Mouse (Mus musculus): Measurements from ENCODE around the gene Mtr. TPM values are rescaled to one million over a fixed set of nuclear protein-coding genes. Genes with fewer than 3 reads are reported as not detected.

Gene Mtr
- polyA plus RNA-seq, 2 experiments, result 4.0 to 9.6 TPM

- Histone ChIP-seq H3K27me3 (ENCODE audit: control insufficient read depth, insufficient read depth, low read length) (no peaks in the 10 kb centered on the region), H3K27ac (no peak overlapping the region), H3K4me3 (ENCODE audit: insufficient read depth in 1 of 2, low read depth in 2 of 2, low read length in 2 of 2) (no peak overlapping the region), H3K9ac (replicated peaks) (no peak overlapping the region), H3K36me3 (replicated peaks; ENCODE audit: control insufficient read depth, insufficient read depth, low read depth) (no peaks in the 10 kb centered on the region), H3K4me1 (replicated peaks; ENCODE audit: control insufficient read depth in 2 of 2, insufficient read depth in 2 of 2, low read length in 1 of 2) (peaks cover 0 to 8% of the 10 kb centered on the region in 2 experiments; a peak in 2 of 4 replicates), H3K9me3 (ENCODE audit: control insufficient read depth, low read length) (no peaks in the 10 kb centered on the region; the same call in 1 of the 2 replicates), H3K4me2 (ENCODE audit: low read depth) (no peak overlapping the region)
- TF ChIP-seq CTCF (IDR thresholded peaks at IDR 0.05; ENCODE audit: low read depth) (no peak), EP300 (IDR thresholded peaks at IDR 0.05; ENCODE audit: low read depth) (no peak)
- ATAC-seq (ENCODE audit: insufficient read depth) (no peak), DNase-seq (ENCODE audit: low read depth in 3 of 3, low spot score in 3 of 3) (no peak)
- WGBS (ENCODE audit: insufficient replicate concordance), result 59% methylated on average over 6 of the region's 6 CpGs
These were observed 6.1 kb upstream of the Mtr start for GRCm38 (mm10) chr13:12263996-12264395.

GRCm38 (mm10) chr13:12261505-12261904 is 3.6 kb upstream of the Mtr start:
- H3K9me3 ChIP-seq (ENCODE audit: control insufficient read depth, low read length), result no peaks in the 10 kb centered on the region; the same call in 1 of the 2 replicates
- H3K4me1 ChIP-seq (replicated peaks; ENCODE audit: control insufficient read depth in 2 of 2, insufficient read depth in 2 of 2, low read length in 1 of 2), result peaks cover 5 to 9% of the 10 kb centered on the region in 2 experiments
- ATAC-seq (ENCODE audit: insufficient read depth), result no peak
- H3K4me3 ChIP-seq (ENCODE audit: insufficient read depth in 1 of 2, low read depth in 2 of 2, low read length in 2 of 2), result no peak overlapping the region
- TF ChIP-seq EP300 (IDR thresholded peaks at IDR 0.05; ENCODE audit: low read depth) (no peak), CTCF (IDR thresholded peaks at IDR 0.05; ENCODE audit: low read depth) (peak; percentile 65)
- H3K4me2 ChIP-seq (ENCODE audit: low read depth), result no peak overlapping the region
- H3K27ac ChIP-seq, result no peak overlapping the region
- no peaks in the 10 kb centered on the region for H3K27me3 ChIP-seq (ENCODE audit: control insufficient read depth, insufficient read depth, low read length)
- H3K9ac ChIP-seq (replicated peaks), result no peak overlapping the region
- no peak for DNase-seq (ENCODE audit: low read depth in 3 of 3, low spot score in 3 of 3)
- H3K36me3 ChIP-seq (replicated peaks; ENCODE audit: control insufficient read depth, insufficient read depth, low read depth), result no peaks in the 10 kb centered on the region

GRCm38 (mm10) chr13:12256871-12257390 is 982 bp downstream of the Mtr start:
- peaks cover 4% of the 10 kb centered on the region; the same call in 1 of the 2 replicates for H3K36me3 ChIP-seq (replicated peaks; ENCODE audit: control insufficient read depth, insufficient read depth, low read depth)
- TF ChIP-seq CTCF (IDR thresholded peaks at IDR 0.05; ENCODE audit: low read depth) (no peak), EP300 (IDR thresholded peaks at IDR 0.05; ENCODE audit: low read depth) (no peak)
- ATAC-seq (ENCODE audit: insufficient read depth), result no peak
- H3K27ac ChIP-seq, result peak overlapping the region; percentile 78; the same call in 1 of the 2 replicates
- peaks cover 13 to 18% of the 10 kb centered on the region in 2 experiments for H3K4me1 ChIP-seq (replicated peaks; ENCODE audit: control insufficient read depth in 2 of 2, insufficient read depth in 2 of 2, low read length in 1 of 2)
- no peaks in the 10 kb centered on the region; the same call in 1 of the 2 replicates for H3K9me3 ChIP-seq (ENCODE audit: control insufficient read depth, low read length)
- H3K27me3 ChIP-seq (ENCODE audit: control insufficient read depth, insufficient read depth, low read length), result no peaks in the 10 kb centered on the region
- H3K4me3 ChIP-seq (ENCODE audit: insufficient read depth in 1 of 2, low read depth in 2 of 2, low read length in 2 of 2), result peak overlapping the region; percentile 84 to 92
- DNase-seq (ENCODE audit: low read depth in 3 of 3, low spot score in 3 of 3), result no peak
- peak overlapping the region; percentile 92 for H3K4me2 ChIP-seq (ENCODE audit: low read depth)
- H3K9ac ChIP-seq (replicated peaks), result peak overlapping the region; percentile 75
- WGBS (ENCODE audit: insufficient replicate concordance), result 10% methylated on average over 10 of the region's 10 CpGs

- H3K36me3 ChIP-seq (replicated peaks; ENCODE audit: control insufficient read depth, insufficient read depth, low read depth), result peaks cover 4% of the 10 kb centered on the region; the same call in 1 of the 2 replicates
- peaks cover 13 to 18% of the 10 kb centered on the region in 2 experiments for H3K4me1 ChIP-seq (replicated peaks; ENCODE audit: control insufficient read depth in 2 of 2, insufficient read depth in 2 of 2, low read length in 1 of 2)
- no peaks in the 10 kb centered on the region; the same call in 1 of the 2 replicates for H3K9me3 ChIP-seq (ENCODE audit: control insufficient read depth, low read length)
- peak overlapping the region; percentile 75 for H3K9ac ChIP-seq (replicated peaks)
- whole genome bisulfite sequencing (ENCODE audit: insufficient replicate concordance), result 50% methylated on average over 3 of the region's 3 CpGs
- H3K27me3 ChIP-seq (ENCODE audit: control insufficient read depth, insufficient read depth, low read length), result no peaks in the 10 kb centered on the region
- peak overlapping the region; percentile 84 to 92 for H3K4me3 ChIP-seq (ENCODE audit: insufficient read depth in 1 of 2, low read depth in 2 of 2, low read length in 2 of 2)
- TF ChIP-seq CTCF (IDR thresholded peaks at IDR 0.05; ENCODE audit: low read depth), result no peak
- TF ChIP-seq EP300 (IDR thresholded peaks at IDR 0.05; ENCODE audit: low read depth), result no peak
- DNase-seq (ENCODE audit: low read depth in 3 of 3, low spot score in 3 of 3), result no peak
- peak overlapping the region; percentile 92 for H3K4me2 ChIP-seq (ENCODE audit: low read depth)
- no peak overlapping the region for H3K27ac ChIP-seq
- ATAC-seq (ENCODE audit: insufficient read depth), result no peak
These were observed 1.8 kb downstream of the Mtr start for GRCm38 (mm10) chr13:12255911-12256705.

- H3K9me3 ChIP-seq (ENCODE audit: control insufficient read depth, low read length), result no peaks in the 10 kb centered on the region
- peaks cover 2 to 6% of the 10 kb centered on the region in 2 experiments for H3K4me1 ChIP-seq (replicated peaks; ENCODE audit: control insufficient read depth in 2 of 2, insufficient read depth in 2 of 2, low read length in 1 of 2)
- TF ChIP-seq EP300 (IDR thresholded peaks at IDR 0.05; ENCODE audit: low read depth), result peak; percentile 25; the same call in 1 of the 2 replicates
- no peak for TF ChIP-seq CTCF (IDR thresholded peaks at IDR 0.05; ENCODE audit: low read depth)
- no peak for DNase-seq (ENCODE audit: low read depth in 3 of 3, low spot score in 3 of 3)
- no peaks in the 10 kb centered on the region for H3K27me3 ChIP-seq (ENCODE audit: control insufficient read depth, insufficient read depth, low read length)
- H3K4me2 ChIP-seq (ENCODE audit: low read depth), result no peak overlapping the region
- ATAC-seq (ENCODE audit: insufficient read depth), result no peak
- H3K9ac ChIP-seq (replicated peaks), result no peak overlapping the region
- H3K4me3 ChIP-seq (ENCODE audit: insufficient read depth in 1 of 2, low read depth in 2 of 2, low read length in 2 of 2), result no peak overlapping the region
- no peak overlapping the region for H3K27ac ChIP-seq
- H3K36me3 ChIP-seq (replicated peaks; ENCODE audit: control insufficient read depth, insufficient read depth, low read depth), result peaks cover 28% of the 10 kb centered on the region
- 32% methylated on average over 3 of the region's 3 CpGs for WGBS (ENCODE audit: insufficient replicate concordance)
These were observed 7.4 kb downstream of the Mtr start for GRCm38 (mm10) chr13:12250496-12250895.
